Mouse (Mus musculus) heart, adult 2 months (tissue): ENCODE results near the gene Thap8. TPM values are rescaled to one million over a fixed set of nuclear protein-coding genes. Genes with fewer than 3 reads are reported as not detected.

ENCODE experiments used
- DNase-seq, 2 experiments: peaks; one replicate each; pipeline ENCODE4 v3.0.0; 2021
- H3K27ac ChIP-seq: fragments of 200-600 bp; 2 replicates; pipeline ENCODE4 v1.8.1; 2022
- H3K27me3 ChIP-seq: fragments of 200-500 bp; 2 replicates; pipeline ENCODE4 v1.6.1; 2012; ENCODE audit warnings: mild to moderate bottlenecking, low read length, inconsistent platforms, mixed read lengths; ENCODE audit not compliant: control insufficient read depth, insufficient read depth
- H3K36me3 ChIP-seq: fragments of 200-500 bp; 2 replicates; pipeline ENCODE4 v1.6.1; 2012; ENCODE audit warnings: low read length, inconsistent platforms; ENCODE audit not compliant: control insufficient read depth, insufficient read depth
- H3K4me1 ChIP-seq: fragments of 200-500 bp; 2 replicates; pipeline ENCODE4 v1.6.1; 2011; ENCODE audit warnings: low read length; ENCODE audit not compliant: control insufficient read depth, insufficient read depth
- H3K4me3 ChIP-seq: fragments of 200-600 bp; 2 replicates; pipeline ENCODE4 v1.8.1; 2022
- H3K79me2 ChIP-seq: fragments of 200-500 bp; replicated peaks from 2 replicates; pipeline ENCODE4 v1.6.1; 2012; ENCODE audit warnings: mild to moderate bottlenecking, inconsistent platforms, low read length, moderate library complexity, mixed read lengths; ENCODE audit not compliant: control insufficient read depth, insufficient read depth
- H3K9ac ChIP-seq: fragments of 200-500 bp; 2 replicates; pipeline ENCODE4 v1.6.1; 2012; ENCODE audit warnings: low read depth, mild to moderate bottlenecking, control low read depth, inconsistent platforms, low read length, mixed read lengths
- CTCF ChIP-seq: fragments of 200-600 bp; IDR thresholded peaks from 2 replicates; pipeline ENCODE4 v1.8.1; 2022; ENCODE audit warnings: antibody characterized with exemption, mild to moderate bottlenecking, moderate library complexity
- EP300 ChIP-seq: fragments of 200-500 bp; IDR thresholded peaks from 2 replicates; pipeline ENCODE4 v1.6.1; 2011; ENCODE audit warnings: low read depth, low read length, control low read depth; ENCODE audit not compliant: insufficient read depth
- POLR2A ChIP-seq: fragments of 200-500 bp; IDR thresholded peaks from 2 replicates; pipeline ENCODE4 v1.6.1; 2011; ENCODE audit warnings: mild to moderate bottlenecking, low read depth, low read length, control low read depth; ENCODE audit not compliant: insufficient read depth
- WGBS: fragments of 180-500 bp; shearing (Covaris S2); methylation state at CpG from one replicate; pipeline ENCODE4 v1.1.7; 2018; 5-methylcytosine and 5-hydroxymethylcytosine counted together
- intact Hi-C: fragments of 180-260 bp; cut with DNase I; formaldehyde crosslinking; loops from one replicate; pipeline ENCODE4 v1.15.1; 2025
- polyA plus RNA-seq: library from polyadenylated mRNA; depleted of rRNA; stranded (reverse); fragments of >200 nt; gene quantifications from 2 replicates; pipeline ENCODE4 v1.2.3, GENCODE M21; 2012
- total RNA-seq, 2 experiments: library from RNA; stranded (reverse); gene quantifications; 2 replicates each; pipeline ENCODE4 v1.2.3; 2021

The Thap8 gene
- total and polyA plus RNA-seq, 3 experiments: 0.10 TPM; not detected in 2

GRCm38 (mm10) chr7:30328379-30328778, 48.5 kb downstream of the Thap8 start:
- H3K36me3 ChIP-seq: no peaks in the 10 kb centered on the region
- no peaks in the 10 kb centered on the region for H3K27me3 ChIP-seq
- H3K4me1 ChIP-seq: no peaks in the 10 kb centered on the region; the same call in none of the 2 replicates
- no peaks in the 10 kb centered on the region for H3K79me2 ChIP-seq
- 57% methylated on average over 10 of the region's 10 CpGs for WGBS
- no peak for DNase-seq
- no peak overlapping the region for H3K27ac ChIP-seq
- no peak overlapping the region for H3K9ac ChIP-seq
- no peak overlapping the region for H3K4me3 ChIP-seq
- intact Hi-C loops: no loop called here
- TF ChIP-seq EP300 (no peak), POLR2A (no peak), CTCF (no peak)

- Histone ChIP-seq H3K27me3 (no peaks in the 10 kb centered on the region), H3K79me2 (no peaks in the 10 kb centered on the region), H3K4me3 (no peak overlapping the region), H3K9ac (no peak overlapping the region), H3K36me3 (no peaks in the 10 kb centered on the region), H3K4me1 (peaks cover 2% of the 10 kb centered on the region), H3K27ac (no peak overlapping the region)
- intact Hi-C loops: no loop called here
- no peak for TF ChIP-seq POLR2A
- peak; percentile 89 for TF ChIP-seq CTCF
- DNase-seq: peak; percentile 42 to 67
- WGBS: 11% methylated on average over 13 of the region's 13 CpGs
Observed at GRCm38 (mm10) chr7:30331887-30332286, 52.0 kb downstream of the Thap8 start.

DNA sequence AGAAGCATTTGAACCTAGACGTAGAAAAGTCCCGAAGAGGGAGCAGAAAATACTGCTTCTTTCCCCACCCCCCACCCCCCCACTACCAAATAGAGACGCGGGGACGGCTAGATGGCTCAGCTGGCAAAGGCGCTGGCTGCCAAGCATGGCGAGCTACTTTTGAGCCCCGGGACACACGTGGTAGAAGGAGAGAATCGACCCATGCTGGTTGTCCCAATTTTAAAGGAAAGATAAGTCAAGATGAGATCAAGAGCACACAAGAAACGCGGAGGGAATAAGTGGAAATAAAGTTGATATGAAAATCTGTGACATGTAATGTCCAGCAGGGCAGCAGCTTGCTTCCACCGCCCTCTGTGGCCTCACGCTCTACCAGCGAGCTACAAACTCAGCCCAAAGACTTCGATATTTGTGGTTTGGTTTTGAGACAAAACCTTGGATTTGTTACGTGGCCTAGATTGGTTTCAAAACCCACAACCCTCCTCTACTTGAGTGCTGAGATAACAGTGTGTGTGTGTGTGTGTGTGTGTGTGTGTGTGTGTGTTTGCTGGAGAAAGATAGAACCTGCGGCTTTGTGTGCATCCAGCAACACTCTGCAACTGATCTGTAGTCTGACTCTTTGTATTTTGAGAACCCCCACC, 52.8 kb downstream of the Thap8 start:
- no peaks in the 10 kb centered on the region for H3K27me3 ChIP-seq
- DNase-seq: no peak
- H3K27ac ChIP-seq: no peak overlapping the region
- no peak overlapping the region for H3K4me3 ChIP-seq
- 56% methylated on average over 18 of the region's 18 CpGs for WGBS
- no peaks in the 10 kb centered on the region for H3K36me3 ChIP-seq
- no peak overlapping the region for H3K9ac ChIP-seq
- intact Hi-C loops: no loop called here
- H3K79me2 ChIP-seq: no peaks in the 10 kb centered on the region
- no peak for TF ChIP-seq EP300
- TF ChIP-seq POLR2A: no peak
- TF ChIP-seq CTCF: no peak
- peaks cover 2% of the 10 kb centered on the region for H3K4me1 ChIP-seq

DNA sequence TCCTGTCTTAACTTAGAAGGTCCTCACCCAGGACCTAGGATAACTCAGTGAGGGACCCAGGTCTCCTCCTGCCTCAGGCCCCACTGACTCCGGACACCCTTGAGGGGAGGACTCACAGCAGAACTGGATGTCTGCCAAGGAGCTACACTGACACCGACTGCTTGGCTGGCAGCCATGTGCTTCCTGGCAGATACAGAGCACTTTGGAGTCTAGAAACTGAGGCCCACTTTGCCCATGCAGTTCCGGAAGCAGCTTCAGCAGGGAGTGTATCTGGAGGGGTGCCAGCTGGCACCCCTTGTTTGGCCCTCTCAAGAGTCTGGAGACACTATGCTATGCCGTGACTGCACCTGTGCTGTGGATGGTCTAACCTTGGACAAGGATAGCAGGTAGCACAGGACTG, 53.5 kb downstream of the Thap8 start:
- Histone ChIP-seq H3K27ac (no peak overlapping the region), H3K4me1 (peaks cover 2% of the 10 kb centered on the region), H3K9ac (no peak overlapping the region), H3K4me3 (no peak overlapping the region), H3K36me3 (no peaks in the 10 kb centered on the region), H3K79me2 (no peaks in the 10 kb centered on the region), H3K27me3 (no peaks in the 10 kb centered on the region)
- 2% methylated on average over 4 of the region's 4 CpGs for WGBS
- no peak for TF ChIP-seq CTCF
- no peak for TF ChIP-seq EP300
- TF ChIP-seq POLR2A: no peak
- intact Hi-C loops: no loop called here
- peak; percentile 68 to 72 for DNase-seq

DNA sequence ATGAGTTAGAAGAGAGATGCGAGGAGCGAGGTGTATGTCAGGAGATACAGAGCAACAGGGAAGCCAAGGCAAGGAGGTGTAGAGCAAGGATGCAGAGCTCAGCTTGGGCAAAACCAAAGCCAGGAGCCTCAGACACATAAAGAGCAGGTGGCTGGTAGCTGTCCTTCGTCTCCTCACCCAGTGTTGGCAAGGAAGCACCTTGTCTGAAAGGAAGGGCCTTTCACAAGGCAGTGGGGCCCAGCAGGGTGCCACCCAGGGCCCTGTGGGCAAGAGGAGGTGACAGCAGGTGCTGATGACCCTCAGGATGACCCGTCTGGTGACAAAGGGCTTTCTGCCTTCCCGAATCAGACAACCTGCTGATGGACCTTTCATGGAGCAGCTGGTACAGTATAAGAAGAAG, 54.7 kb downstream of the Thap8 start:
- Histone ChIP-seq H3K36me3 (no peaks in the 10 kb centered on the region), H3K9ac (no peak overlapping the region), H3K4me3 (no peak overlapping the region), H3K79me2 (no peaks in the 10 kb centered on the region), H3K4me1 (peaks cover 2% of the 10 kb centered on the region), H3K27me3 (no peaks in the 10 kb centered on the region), H3K27ac (no peak overlapping the region)
- intact Hi-C loops: no loop called here
- WGBS: 71% methylated on average over 5 of the region's 5 CpGs
- TF ChIP-seq CTCF (no peak), EP300 (no peak), POLR2A (no peak)
- DNase-seq: no peak

DNA sequence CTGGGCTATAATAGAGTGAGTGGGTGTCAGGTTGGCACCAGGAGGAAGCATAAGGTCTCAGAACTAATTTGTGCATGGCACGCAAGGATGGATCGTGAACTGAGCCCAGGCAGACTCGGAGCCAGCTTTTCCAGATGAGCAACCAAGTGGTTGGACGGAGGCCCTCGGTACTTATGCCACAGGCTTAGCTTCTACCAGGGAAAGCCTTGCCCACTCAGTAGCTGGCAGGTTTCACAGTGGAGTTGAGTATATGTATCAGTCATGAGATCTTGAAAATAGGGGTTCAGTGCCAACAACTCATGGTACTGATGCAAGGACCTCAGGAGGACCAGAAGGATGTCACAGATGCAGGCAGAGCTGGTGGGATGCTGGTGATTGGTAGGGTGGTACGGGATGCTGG, 55.8 kb downstream of the Thap8 start:
- Histone ChIP-seq H3K4me3 (no peak overlapping the region), H3K27me3 (no peaks in the 10 kb centered on the region), H3K79me2 (no peaks in the 10 kb centered on the region), H3K27ac (no peak overlapping the region), H3K36me3 (no peaks in the 10 kb centered on the region), H3K4me1 (peaks cover 2% of the 10 kb centered on the region), H3K9ac (no peak overlapping the region)
- intact Hi-C loops: no loop called here
- TF ChIP-seq POLR2A: no peak
- TF ChIP-seq EP300: no peak
- no peak for TF ChIP-seq CTCF
- DNase-seq: no peak
- WGBS: 79% methylated on average over 6 of the region's 6 CpGs
